Mouse (Mus musculus): ENCODE data around the gene Nudt21. TPM values are rescaled to one million over a fixed set of nuclear protein-coding genes. Genes with fewer than 3 reads are reported as not detected.

Nudt21 gene
- polyA plus RNA-seq, 1 experiment from 2014 or later: 158 TPM

GRCm38 (mm10) chr8:93976446-93977211 lies 60.2 kb downstream of the Nudt21 start:
- no peaks in the 10 kb centered on the region for H3K27me3 ChIP-seq (replicated peaks; ENCODE audit: control insufficient read depth, insufficient read depth, low read length)
- H3K4me2 ChIP-seq: no peak overlapping the region
- DNase-seq (ENCODE audit: low spot score): no peak
- ATAC-seq (replicated peaks; ENCODE audit: low FRiP score): no peak
- WGBS: 88% methylated on average over 6 of the region's 6 CpGs
- peaks cover 69% of the 10 kb centered on the region for H3K36me3 ChIP-seq (ENCODE audit: control insufficient read depth, insufficient read depth, low read length)
- no peaks in the 10 kb centered on the region for H3K9me3 ChIP-seq (ENCODE audit: control insufficient read depth, low read length)
- no peaks in the 10 kb centered on the region for H3K4me1 ChIP-seq (replicated peaks; ENCODE audit: control insufficient read depth, insufficient read depth, low read length)
- H3K4me3 ChIP-seq (ENCODE audit: low read depth, low read length): no peak overlapping the region
- no peak overlapping the region for H3K9ac ChIP-seq (ENCODE audit: low read depth, low read length)
- H3K27ac ChIP-seq (ENCODE audit: low read depth, low read length): no peak overlapping the region

- Histone ChIP-seq H3K4me1 (replicated peaks; ENCODE audit: control insufficient read depth, insufficient read depth, low read length) (no peaks in the 10 kb centered on the region), H3K4me3 (ENCODE audit: low read depth, low read length) (no peak overlapping the region), H3K9me3 (ENCODE audit: control insufficient read depth, low read length) (no peaks in the 10 kb centered on the region), H3K4me2 (no peak overlapping the region), H3K27ac (ENCODE audit: low read depth, low read length) (no peak overlapping the region), H3K9ac (ENCODE audit: low read depth, low read length) (no peak overlapping the region), H3K36me3 (ENCODE audit: control insufficient read depth, insufficient read depth, low read length) (peaks cover 57% of the 10 kb centered on the region), H3K27me3 (replicated peaks; ENCODE audit: control insufficient read depth, insufficient read depth, low read length) (no peaks in the 10 kb centered on the region)
- no peak for ATAC-seq (replicated peaks; ENCODE audit: low FRiP score)
- no peak for DNase-seq (ENCODE audit: low spot score)
- WGBS: 77% methylated on average over 2 of the region's 2 CpGs
These were observed 61.5 kb downstream of the Nudt21 start for GRCm38 (mm10) chr8:93975358-93975757.

GRCm38 (mm10) chr8:93974602-93975186 lies 62.1 kb downstream of the Nudt21 start:
- ATAC-seq (replicated peaks; ENCODE audit: low FRiP score): peak; percentile 57; the same call in 1 of the 2 replicates
- Histone ChIP-seq H3K4me1 (replicated peaks; ENCODE audit: control insufficient read depth, insufficient read depth, low read length) (no peaks in the 10 kb centered on the region), H3K4me2 (no peak overlapping the region), H3K36me3 (ENCODE audit: control insufficient read depth, insufficient read depth, low read length) (peaks cover 51% of the 10 kb centered on the region), H3K9me3 (ENCODE audit: control insufficient read depth, low read length) (no peaks in the 10 kb centered on the region), H3K27me3 (replicated peaks; ENCODE audit: control insufficient read depth, insufficient read depth, low read length) (no peaks in the 10 kb centered on the region), H3K4me3 (ENCODE audit: low read depth, low read length) (no peak overlapping the region), H3K9ac (ENCODE audit: low read depth, low read length) (no peak overlapping the region), H3K27ac (ENCODE audit: low read depth, low read length) (no peak overlapping the region)
- DNase-seq (ENCODE audit: low spot score): no peak
- WGBS: 82% methylated on average over 11 of the region's 11 CpGs

DNA sequence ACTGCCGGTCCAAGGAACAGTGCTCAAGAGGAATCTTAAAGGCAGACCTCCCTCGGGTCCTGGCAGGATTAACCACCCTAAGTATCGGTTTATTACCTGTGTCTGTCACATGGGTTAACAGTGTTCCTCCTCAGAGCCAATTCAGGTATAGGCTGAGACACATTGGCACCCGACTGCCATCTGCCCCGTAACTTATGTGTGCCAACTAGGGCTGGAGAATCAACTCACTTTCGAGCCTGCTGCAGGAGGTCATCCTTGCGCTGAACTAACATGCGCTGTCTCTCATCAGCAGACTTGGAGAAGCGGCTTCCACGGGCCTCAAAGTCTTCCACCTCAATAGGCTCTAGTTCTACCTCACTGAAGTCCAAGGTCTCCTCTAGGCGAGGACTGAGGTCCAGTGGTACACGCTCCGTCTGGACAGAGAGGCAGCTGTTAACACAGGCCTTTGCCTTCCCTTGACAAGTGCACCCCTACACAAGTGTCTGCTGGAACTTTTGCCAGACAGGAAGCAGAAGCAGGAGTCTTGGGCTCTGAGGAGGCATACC lies 62.9 kb downstream of the Nudt21 start:
- DNase-seq (ENCODE audit: low spot score) (no peak), ATAC-seq (replicated peaks; ENCODE audit: low FRiP score) (no peak)
- Histone ChIP-seq H3K9ac (ENCODE audit: low read depth, low read length) (no peak overlapping the region), H3K36me3 (ENCODE audit: control insufficient read depth, insufficient read depth, low read length) (peaks cover 45% of the 10 kb centered on the region), H3K4me1 (replicated peaks; ENCODE audit: control insufficient read depth, insufficient read depth, low read length) (no peaks in the 10 kb centered on the region), H3K27me3 (replicated peaks; ENCODE audit: control insufficient read depth, insufficient read depth, low read length) (no peaks in the 10 kb centered on the region), H3K9me3 (ENCODE audit: control insufficient read depth, low read length) (no peaks in the 10 kb centered on the region), H3K27ac (ENCODE audit: low read depth, low read length) (no peak overlapping the region), H3K4me3 (ENCODE audit: low read depth, low read length) (no peak overlapping the region), H3K4me2 (no peak overlapping the region)
- WGBS: 91% methylated on average over 13 of the region's 13 CpGs

DNA sequence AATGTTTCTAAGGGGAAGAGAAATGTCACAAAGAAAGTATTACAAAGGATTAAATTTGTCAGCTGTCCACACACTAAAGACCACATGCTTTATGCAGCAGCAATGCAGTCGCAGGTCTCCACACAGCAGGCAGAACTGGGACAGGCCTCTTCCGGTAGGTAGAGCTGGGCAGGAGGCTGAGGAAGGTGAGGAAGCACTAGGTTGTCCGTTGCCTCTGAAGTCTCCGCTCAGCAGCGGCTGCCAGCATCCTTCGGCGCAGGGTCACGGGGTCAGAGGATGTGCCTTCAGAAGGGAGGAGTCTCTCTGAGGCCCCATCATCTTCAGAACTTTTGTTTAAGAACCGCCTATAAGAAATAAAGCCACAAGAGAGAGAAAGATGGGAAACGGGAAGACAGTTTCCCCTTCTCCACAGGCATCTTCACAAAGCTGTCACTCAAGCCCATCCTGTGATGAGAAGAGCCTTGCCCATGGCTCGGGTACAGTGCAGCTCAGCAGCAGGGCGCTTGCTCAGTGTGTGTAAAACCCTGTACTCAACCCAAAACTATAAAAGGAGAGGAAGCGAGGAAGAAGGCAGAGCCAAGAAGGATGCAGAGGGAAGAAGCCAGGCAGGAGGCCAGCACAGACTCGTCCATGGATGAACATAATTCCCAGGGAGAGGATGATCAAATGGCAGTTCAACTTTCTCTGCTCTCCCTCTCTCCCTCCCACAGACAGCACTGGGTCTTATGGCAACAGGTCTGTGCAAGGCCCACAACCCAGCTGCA lies 63.7 kb downstream of the Nudt21 start:
- Histone ChIP-seq H3K4me1 (replicated peaks; ENCODE audit: control insufficient read depth, insufficient read depth, low read length) (no peaks in the 10 kb centered on the region), H3K4me3 (ENCODE audit: low read depth, low read length) (no peak overlapping the region), H3K27ac (ENCODE audit: low read depth, low read length) (no peak overlapping the region), H3K9me3 (ENCODE audit: control insufficient read depth, low read length) (no peaks in the 10 kb centered on the region), H3K9ac (ENCODE audit: low read depth, low read length) (no peak overlapping the region), H3K4me2 (no peak overlapping the region), H3K27me3 (replicated peaks; ENCODE audit: control insufficient read depth, insufficient read depth, low read length) (no peaks in the 10 kb centered on the region), H3K36me3 (ENCODE audit: control insufficient read depth, insufficient read depth, low read length) (peaks cover 39% of the 10 kb centered on the region)
- 86% methylated on average over 14 of the region's 14 CpGs for WGBS
- ATAC-seq (replicated peaks; ENCODE audit: low FRiP score) (no peak), DNase-seq (ENCODE audit: low spot score) (no peak)

GRCm38 (mm10) chr8:93972211-93972610 lies 64.6 kb downstream of the Nudt21 start:
- no peaks in the 10 kb centered on the region for H3K27me3 ChIP-seq (replicated peaks; ENCODE audit: control insufficient read depth, insufficient read depth, low read length)
- DNase-seq (ENCODE audit: low spot score) (no peak), ATAC-seq (replicated peaks; ENCODE audit: low FRiP score) (no peak)
- H3K4me1 ChIP-seq (replicated peaks; ENCODE audit: control insufficient read depth, insufficient read depth, low read length): no peaks in the 10 kb centered on the region
- WGBS: 96% methylated on average over 5 of the region's 5 CpGs
- no peak overlapping the region for H3K4me2 ChIP-seq
- H3K4me3 ChIP-seq (ENCODE audit: low read depth, low read length): no peak overlapping the region
- no peaks in the 10 kb centered on the region for H3K9me3 ChIP-seq (ENCODE audit: control insufficient read depth, low read length)
- H3K9ac ChIP-seq (ENCODE audit: low read depth, low read length): no peak overlapping the region
- H3K27ac ChIP-seq (ENCODE audit: low read depth, low read length): no peak overlapping the region
- H3K36me3 ChIP-seq (ENCODE audit: control insufficient read depth, insufficient read depth, low read length): peaks cover 33% of the 10 kb centered on the region

- Histone ChIP-seq H3K9me3 (ENCODE audit: control insufficient read depth, low read length) (no peaks in the 10 kb centered on the region), H3K27ac (ENCODE audit: low read depth, low read length) (no peak overlapping the region), H3K4me1 (replicated peaks; ENCODE audit: control insufficient read depth, insufficient read depth, low read length) (no peaks in the 10 kb centered on the region), H3K4me2 (no peak overlapping the region), H3K4me3 (ENCODE audit: low read depth, low read length) (no peak overlapping the region), H3K9ac (ENCODE audit: low read depth, low read length) (no peak overlapping the region), H3K36me3 (ENCODE audit: control insufficient read depth, insufficient read depth, low read length) (peaks cover 28% of the 10 kb centered on the region), H3K27me3 (replicated peaks; ENCODE audit: control insufficient read depth, insufficient read depth, low read length) (no peaks in the 10 kb centered on the region)
- DNase-seq (ENCODE audit: low spot score) (no peak), ATAC-seq (replicated peaks; ENCODE audit: low FRiP score) (no peak)
- 92% methylated on average over 10 of the region's 10 CpGs for WGBS
These were observed 65.4 kb downstream of the Nudt21 start for GRCm38 (mm10) chr8:93971451-93971850.

DNA sequence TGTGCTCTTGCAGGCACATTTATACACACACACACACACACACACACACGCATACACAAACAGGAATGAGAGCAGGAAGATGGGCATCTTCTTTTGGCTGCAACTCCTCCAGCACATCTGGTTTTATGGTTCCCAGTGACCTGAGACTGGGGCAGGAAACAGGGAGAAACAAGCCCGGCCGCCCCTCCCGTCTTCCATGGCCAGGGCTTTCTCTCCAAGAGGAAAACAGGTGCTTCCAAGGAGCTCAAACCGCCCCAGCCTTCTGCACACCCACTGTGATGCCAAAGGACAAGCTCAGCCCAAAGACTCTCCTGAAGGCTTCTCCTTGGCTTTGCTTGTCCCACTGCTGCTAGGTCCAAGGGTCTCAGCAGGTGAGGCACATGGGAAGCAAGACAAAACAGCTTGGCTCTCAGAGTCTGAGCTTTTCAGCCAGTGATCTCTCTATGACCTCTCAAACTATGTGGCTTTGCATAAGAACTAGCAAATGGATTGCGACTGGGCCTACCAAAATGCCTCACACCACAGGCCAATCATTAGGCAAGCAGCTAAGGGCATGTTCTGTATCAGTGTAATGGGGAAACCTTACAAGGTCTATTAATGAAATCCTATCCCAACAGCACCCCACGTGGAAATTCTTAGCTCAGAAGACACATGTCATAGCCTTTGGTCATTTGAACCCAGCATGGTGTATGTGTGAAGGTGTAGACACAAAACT lies 67.0 kb downstream of the Nudt21 start:
- DNase-seq (ENCODE audit: low spot score) (no peak), ATAC-seq (replicated peaks; ENCODE audit: low FRiP score) (no peak)
- Histone ChIP-seq H3K27me3 (replicated peaks; ENCODE audit: control insufficient read depth, insufficient read depth, low read length) (no peaks in the 10 kb centered on the region), H3K27ac (ENCODE audit: low read depth, low read length) (no peak overlapping the region), H3K4me1 (replicated peaks; ENCODE audit: control insufficient read depth, insufficient read depth, low read length) (no peaks in the 10 kb centered on the region), H3K9me3 (ENCODE audit: control insufficient read depth, low read length) (no peaks in the 10 kb centered on the region), H3K4me3 (ENCODE audit: low read depth, low read length) (no peak overlapping the region), H3K36me3 (ENCODE audit: control insufficient read depth, insufficient read depth, low read length) (peaks cover 23% of the 10 kb centered on the region), H3K4me2 (no peak overlapping the region), H3K9ac (ENCODE audit: low read depth, low read length) (no peak overlapping the region)
- WGBS: 80% methylated on average over 7 of the region's 7 CpGs

Data from liver, embryonic 11.5 days (tissue).